Mouse (Mus musculus): ENCODE data around the gene Vmn1r214. TPM values are rescaled to one million over a fixed set of nuclear protein-coding genes. Genes with fewer than 3 reads are reported as not detected.

Vmn1r214 gene
- total RNA-seq (2021): not detected
- long read RNA-seq, experiment 1: 0 reads
- long read RNA-seq, experiment 2: 0 reads

DNA sequence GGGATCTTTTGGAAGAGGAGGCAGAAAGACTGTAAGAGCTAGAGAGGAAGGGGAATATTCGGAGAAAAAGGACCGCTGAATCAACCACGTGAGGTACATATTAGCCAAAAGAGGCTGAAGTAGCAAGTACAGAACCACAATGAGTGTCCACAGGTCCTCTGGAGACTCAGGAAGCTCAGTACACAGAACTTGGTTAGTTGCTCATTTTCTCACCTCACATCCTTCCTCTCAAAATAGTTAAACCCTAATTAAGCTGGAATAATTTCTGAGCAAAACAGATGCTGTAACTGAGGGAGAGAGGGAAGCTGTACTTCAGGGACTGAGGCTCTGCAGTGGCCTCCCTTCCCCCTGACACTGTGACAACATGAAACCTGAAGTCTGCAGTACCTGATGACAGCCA is at the start of gene Vmn1r214:
TSS of gene Vmn1r214 (plus strand) at position 301 of the 400 bp plus-strand sequence.
- intact Hi-C loops (cut with DNase I): no loop called here
- DNase-seq (ENCODE audit: low spot score in 2 of 2): no peak

DNA sequence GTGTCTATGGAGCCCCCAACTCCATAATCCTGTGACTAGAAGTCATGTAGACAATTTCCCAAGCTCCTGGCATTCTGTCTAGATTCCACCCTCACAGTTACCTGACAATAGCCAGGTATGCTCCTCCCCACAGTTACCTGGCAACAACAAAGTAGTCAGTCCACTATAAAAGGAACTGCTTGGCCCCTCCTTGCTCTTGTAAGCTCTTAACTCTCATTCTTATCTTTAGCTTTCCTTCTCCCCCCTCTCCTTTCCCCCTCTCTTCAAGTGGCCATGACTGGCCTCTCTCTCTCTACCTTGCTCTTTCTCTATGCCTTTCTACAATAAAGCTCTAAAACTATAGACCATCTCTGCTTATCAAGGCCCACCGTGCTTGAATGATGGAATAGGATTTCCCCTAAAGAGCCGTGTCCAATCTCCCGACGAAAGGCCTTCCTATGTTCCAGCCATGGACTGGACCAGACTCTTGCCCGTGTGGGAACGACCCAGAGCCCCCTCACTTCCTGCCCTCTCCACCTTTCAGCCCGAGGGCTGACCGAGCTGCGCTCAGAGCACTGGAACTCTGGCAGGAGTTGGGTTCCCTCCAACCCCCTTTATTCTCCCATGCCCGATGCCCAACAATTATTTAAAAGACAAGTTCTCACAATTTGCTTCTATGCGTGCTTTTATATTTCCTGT is 39.9 kb upstream of the Vmn1r214 start:
- intact Hi-C loops (cut with DNase I): no loop called here
- no peak for DNase-seq (ENCODE audit: low spot score in 2 of 2)

DNA sequence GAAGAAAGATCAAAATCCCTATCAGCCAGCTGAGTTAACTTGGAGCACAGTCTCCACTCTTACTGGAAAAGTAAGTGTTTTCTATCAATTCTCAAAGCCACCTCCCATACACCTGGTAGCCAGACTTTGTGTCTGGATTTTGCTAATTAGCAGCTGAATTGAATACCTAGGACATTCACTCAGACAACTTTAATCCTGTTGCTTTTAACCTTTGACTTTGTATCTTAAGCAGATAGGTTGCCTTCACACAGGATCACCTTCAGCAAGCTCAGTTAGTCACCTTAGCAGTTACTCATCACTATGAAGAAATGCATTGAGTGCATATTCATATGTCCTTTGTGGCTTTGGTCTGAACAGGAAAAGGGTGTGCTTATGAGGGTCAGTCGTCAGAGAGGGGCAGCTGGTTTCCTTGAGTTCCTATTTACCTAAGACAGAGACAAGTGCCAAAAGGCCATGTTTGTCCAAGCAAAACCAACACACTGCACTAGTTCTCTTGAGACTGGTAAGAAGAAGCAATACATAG is 38.0 kb upstream of the Vmn1r214 start:
- intact Hi-C loops (cut with DNase I): no loop called here
- no peak for DNase-seq (ENCODE audit: low spot score in 2 of 2)

DNA sequence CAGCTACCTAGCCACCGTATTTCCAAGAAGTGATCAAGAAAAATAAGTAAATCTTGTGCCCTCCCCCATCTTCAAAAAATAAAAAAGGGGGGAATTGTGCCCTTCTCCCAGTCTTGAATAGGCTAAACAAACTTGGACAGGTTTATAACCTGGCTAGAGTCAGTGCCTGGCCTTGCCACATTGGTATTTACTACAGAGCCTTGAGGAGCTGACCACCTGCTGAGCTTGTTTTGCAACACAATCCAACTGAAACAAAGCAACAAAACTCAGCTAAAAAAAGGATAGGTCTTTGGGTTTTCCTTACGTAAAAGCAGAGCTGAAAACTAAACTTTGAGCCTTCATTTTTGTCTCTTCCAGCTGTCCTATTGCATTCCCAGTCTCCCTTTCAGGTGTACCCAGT is 37.5 kb upstream of the Vmn1r214 start:
- no peak for DNase-seq (ENCODE audit: low spot score in 2 of 2)

DNA sequence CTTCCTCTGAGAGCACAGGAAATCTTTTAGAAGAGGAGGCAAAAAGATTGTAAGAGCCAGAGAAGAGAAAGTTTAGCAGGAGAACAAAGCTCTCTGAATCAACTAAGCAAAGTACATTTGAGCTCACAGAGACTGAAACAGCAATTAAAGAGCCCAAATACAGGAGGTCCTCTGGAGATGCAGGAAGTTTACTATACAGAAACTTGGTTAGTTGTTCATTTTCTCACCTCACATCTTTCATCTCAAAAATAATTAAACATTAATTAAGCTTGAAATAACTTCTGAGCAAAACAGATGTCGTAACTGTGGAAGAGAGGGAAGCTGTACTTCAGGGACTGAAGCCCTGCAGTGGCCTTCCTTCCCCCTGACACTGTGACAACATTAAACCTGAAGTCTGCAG is 22.9 kb upstream of the Vmn1r214 start, which contains the start of gene Vmn1r213:
TSS of gene Vmn1r213 (plus strand) at position 301 of the 400 bp plus-strand sequence.
- intact Hi-C loops (cut with DNase I): no loop called here
- DNase-seq (ENCODE audit: low spot score in 2 of 2): no peak

More for the DNA sequence above, 37.5 kb upstream of the Vmn1r214 start:
- intact Hi-C loops (cut with DNase I): no loop called here

DNA sequence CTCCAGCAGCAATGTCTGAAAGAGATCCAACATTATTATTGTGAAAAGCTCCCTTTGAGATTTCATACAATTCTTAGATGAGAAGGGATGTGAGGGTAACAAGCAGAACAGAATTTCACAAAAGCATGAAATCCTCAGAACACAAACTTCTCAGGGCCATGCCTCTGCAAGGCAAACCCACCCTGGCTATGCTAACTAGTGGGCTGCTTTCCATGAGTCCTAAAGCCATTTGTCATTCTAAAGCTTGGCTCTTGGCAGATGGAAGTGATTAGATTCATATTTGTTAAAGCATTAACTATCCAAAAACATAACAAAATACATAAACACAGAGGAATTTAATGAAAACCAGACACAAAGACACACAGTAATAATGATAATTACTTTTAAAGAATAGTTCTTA is 12.1 kb upstream of the Vmn1r214 start:
- intact Hi-C loops (cut with DNase I): no loop called here
- DNase-seq (ENCODE audit: low spot score in 2 of 2): no peak

DNA sequence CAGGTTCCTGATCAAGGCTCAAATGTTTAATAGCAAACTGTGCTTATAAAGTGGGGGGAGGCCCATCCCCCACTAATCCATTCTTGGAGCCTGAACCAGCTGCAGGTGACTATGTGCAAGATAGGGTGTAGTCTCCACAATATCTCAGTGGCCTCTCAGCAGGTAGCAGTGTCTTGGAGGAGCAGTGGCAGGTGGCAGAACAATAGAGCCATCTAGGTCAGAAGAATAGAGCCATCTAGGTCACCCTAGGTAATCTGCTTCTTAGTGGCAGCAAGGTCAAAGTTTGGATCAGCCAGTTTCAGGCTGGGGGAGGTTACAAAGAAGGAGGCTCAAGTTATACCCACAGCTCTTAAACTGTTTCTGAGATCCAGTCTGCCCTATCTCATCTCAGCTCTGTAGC is 5.4 kb upstream of the Vmn1r214 start:
- intact Hi-C loops (cut with DNase I): no loop called here
- DNase-seq (ENCODE audit: low spot score in 2 of 2): no peak

DNA sequence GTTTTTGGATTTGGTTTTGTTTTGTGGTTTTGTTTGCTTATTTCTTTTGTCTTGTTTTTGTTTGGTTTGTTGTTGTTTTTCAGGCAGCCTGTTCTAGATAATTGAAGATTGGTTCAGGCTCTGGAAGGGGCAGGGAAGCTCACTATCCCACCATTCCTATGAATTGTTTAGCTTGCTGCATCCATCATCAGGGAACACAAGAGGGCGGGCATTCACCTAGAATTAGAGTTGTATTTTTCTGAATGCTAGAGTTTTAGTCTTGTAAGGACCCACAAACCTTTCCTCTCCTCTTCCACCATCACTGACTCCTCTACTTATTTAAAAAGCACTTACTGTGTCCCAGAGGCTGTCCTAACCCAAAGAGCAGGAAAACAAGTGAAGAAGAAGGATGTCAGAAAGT is 27.6 kb downstream of the Vmn1r214 start:
- peak; percentile 4 to 8 for DNase-seq (ENCODE audit: low spot score in 2 of 2)
- intact Hi-C loops (cut with DNase I): no loop called here

DNA sequence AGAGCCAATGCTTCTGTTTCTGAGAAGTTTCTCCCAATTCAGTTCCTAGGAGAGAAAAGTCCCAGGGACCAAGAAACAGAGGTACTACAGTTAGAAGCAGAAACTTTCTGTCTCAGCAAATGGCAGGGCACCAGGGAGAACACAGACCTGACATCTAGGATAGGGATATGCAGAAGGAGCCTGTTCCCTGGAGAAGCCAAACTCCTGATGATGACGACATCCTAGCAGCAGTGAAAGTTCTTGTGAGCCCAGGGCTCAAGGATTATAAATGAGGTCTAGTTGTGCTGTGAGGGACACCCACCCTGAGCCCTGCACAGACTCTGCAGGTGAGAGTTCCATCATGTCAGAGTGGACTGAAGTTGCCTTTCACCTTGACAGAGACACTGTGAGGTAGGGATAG is 37.5 kb downstream of the Vmn1r214 start, which contains the start of gene Vmn1r215:
TSS of gene Vmn1r215 (plus strand) at position 301 of the 400 bp plus-strand sequence.
- no peak for DNase-seq (ENCODE audit: low spot score in 2 of 2)
- intact Hi-C loops (cut with DNase I): no loop called here

DNA sequence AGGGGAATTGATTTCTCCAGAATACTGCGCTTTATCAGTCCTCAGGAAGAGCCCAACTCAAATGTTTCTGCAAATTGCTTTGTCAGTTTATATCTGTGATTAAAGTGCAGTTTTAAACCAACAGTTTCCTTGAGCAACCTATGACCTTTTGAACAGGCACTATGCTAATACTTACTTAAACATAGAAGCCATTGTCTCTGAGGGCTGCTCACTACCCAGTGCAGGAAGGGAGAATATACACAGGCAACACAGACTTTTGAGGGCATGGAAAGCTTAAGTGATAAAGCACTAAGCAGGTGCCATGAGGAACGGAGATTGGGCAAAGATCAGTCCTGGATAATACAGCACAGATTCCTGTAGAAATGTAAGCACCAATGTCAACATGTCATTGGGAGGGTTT is 39.1 kb downstream of the Vmn1r214 start:
- intact Hi-C loops (cut with DNase I): no loop called here
- DNase-seq (ENCODE audit: low spot score in 2 of 2): no peak

Other genes with a start within 250 kb of the Vmn1r214 start
- gene Vmn1r209, start 220.7 kb upstream of the Vmn1r214 start, total RNA-seq (2021): under 1 TPM in 1 of 2 experiments, not detected in 1; 0.04 TPM
- gene Vmn1r210, start 199.1 kb upstream of the Vmn1r214 start, total RNA-seq (2021): not detected
- not detected for gene Vmn1r211, start 172.9 kb upstream of the Vmn1r214 start, total RNA-seq (2021)
- gene Vmn1r212, start 146.2 kb upstream of the Vmn1r214 start, total RNA-seq (2021): not detected
- not detected for gene Vmn1r213, start 22.8 kb upstream of the Vmn1r214 start, total RNA-seq (2021)
- gene Vmn1r215, start 37.6 kb downstream of the Vmn1r214 start, total RNA-seq (2021): not detected
- gene Vmn1r217, start 87.8 kb downstream of the Vmn1r214 start, total RNA-seq (2021): not detected
- gene Vmn1r218, start 102.7 kb downstream of the Vmn1r214 start, total RNA-seq (2021): not detected
- not detected for gene Vmn1r219, start 128.9 kb downstream of the Vmn1r214 start, total RNA-seq (2021)
- gene Vmn1r220, start 157.6 kb downstream of the Vmn1r214 start, total RNA-seq (2021): not detected
- not detected for gene Vmn1r221, start 183.7 kb downstream of the Vmn1r214 start, total RNA-seq (2021)
- not detected for gene Vmn1r222, start 205.5 kb downstream of the Vmn1r214 start, total RNA-seq (2021)
- gene Vmn1r223, start 216.7 kb downstream of the Vmn1r214 start, total RNA-seq (2021): not detected